Mouse (Mus musculus) intestine, postnatal 0 days (tissue): ENCODE data around the gene Esrrg. TPM values are rescaled to one million over a fixed set of nuclear protein-coding genes. Genes with fewer than 3 reads are reported as not detected.

Experiments
- ATAC-seq: fragments of 200-750 bp; cut with Nextera tagmentation; 2 replicates; pipeline ENCODE4 v1.8.0; 2017; ENCODE audit warnings: mild to moderate bottlenecking, moderate TSS enrichment, moderate library complexity
- H3K27ac ChIP-seq: fragments of 300-500 bp; sonication (generic); 2 replicates; pipeline ENCODE4 v1.5.1; 2014; ENCODE audit warnings: mild to moderate bottlenecking, low read depth, low read length, moderate library complexity
- H3K27me3 ChIP-seq: fragments of 300-500 bp; sonication (generic); replicated peaks from 2 replicates; pipeline ENCODE4 v1.6.1; 2014; ENCODE audit warnings: low read length, mixed read lengths; ENCODE audit not compliant: control insufficient read depth, insufficient read depth
- H3K36me3 ChIP-seq: fragments of 300-500 bp; sonication (generic); 2 replicates; pipeline ENCODE4 v1.6.1; 2014; ENCODE audit warnings: mild to moderate bottlenecking, moderate library complexity; ENCODE audit not compliant: control insufficient read depth, insufficient read depth
- H3K4me1 ChIP-seq: fragments of 300-500 bp; sonication (generic); replicated peaks from 2 replicates; pipeline ENCODE4 v1.6.1; 2014; ENCODE audit warnings: antibody characterized with exemption, low read length, mixed read lengths; ENCODE audit not compliant: control insufficient read depth, insufficient read depth
- H3K4me2 ChIP-seq: fragments of 300-500 bp; sonication (generic); replicated peaks from 2 replicates; pipeline ENCODE4 v1.6.1; 2014; ENCODE audit warnings: low read depth, mild to moderate bottlenecking, moderate library complexity
- H3K4me3 ChIP-seq: fragments of 300-500 bp; sonication (generic); 2 replicates; pipeline ENCODE4 v1.5.1; 2014; ENCODE audit warnings: low read depth, low read length
- H3K9ac ChIP-seq: fragments of 300-500 bp; sonication (generic); 2 replicates; pipeline ENCODE4 v1.6.1; 2014; ENCODE audit warnings: mild to moderate bottlenecking, low read depth, low read length
- H3K9me3 ChIP-seq: fragments of 300-500 bp; sonication (generic); 2 replicates; pipeline ENCODE4 v1.6.1; 2016; ENCODE audit warnings: mixed run types; ENCODE audit not compliant: control insufficient read depth
- CTCF ChIP-seq: sonication (generic); IDR thresholded peaks from 2 replicates; pipeline ENCODE4 v1.5.1; 2016; ENCODE audit warnings: low read depth, mild to moderate bottlenecking, control low read depth, antibody characterized with exemption, moderate library complexity
- WGBS: fragments of 180-500 bp; shearing (Covaris S2); extraction: QIAGEN DNeasy Blood & Tissue Kit; methylation state at CpG from one replicate; pipeline ENCODE4 v1.1.7; 2014; 5-methylcytosine and 5-hydroxymethylcytosine counted together
- polyA plus RNA-seq: library from polyadenylated mRNA; unstranded; fragments of >200 nt; fragmentation: Nextera tagmentation; extraction: Ambion mirVana; gene quantifications from 2 replicates; pipeline ENCODE4 v1.2.1, GENCODE M21; 2015

The Esrrg gene
- polyA plus RNA-seq, 1 experiment from 2014 or later: 1.2 TPM

- Histone ChIP-seq H3K4me3 (no peak overlapping the region), H3K9ac (no peak overlapping the region), H3K27me3 (peaks cover 57% of the 10 kb centered on the region), H3K9me3 (no peaks in the 10 kb centered on the region), H3K4me1 (no peaks in the 10 kb centered on the region), H3K4me2 (no peak overlapping the region; the same call in 1 of the 2 replicates), H3K36me3 (no peaks in the 10 kb centered on the region), H3K27ac (no peak overlapping the region)
- ATAC-seq: no peak
- no peak for TF ChIP-seq CTCF
- 54% methylated on average over 9 of the region's 9 CpGs for WGBS
Observed at GRCm38 (mm10) chr1:187610336-187610948, 1.9 kb downstream of the Esrrg start.

- Histone ChIP-seq H3K4me1 (no peaks in the 10 kb centered on the region), H3K27me3 (peaks cover 42% of the 10 kb centered on the region), H3K9ac (no peak overlapping the region), H3K4me3 (no peak overlapping the region), H3K4me2 (no peak overlapping the region), H3K9me3 (no peaks in the 10 kb centered on the region), H3K27ac (no peak overlapping the region), H3K36me3 (no peaks in the 10 kb centered on the region)
- TF ChIP-seq CTCF: no peak
- 41% methylated on average over 5 of the region's 5 CpGs for WGBS
- no peak for ATAC-seq
Observed at GRCm38 (mm10) chr1:187611925-187612324, 3.3 kb downstream of the Esrrg start.

GRCm38 (mm10) chr1:187613277-187613676 is 4.7 kb downstream of the Esrrg start:
- peaks cover 29% of the 10 kb centered on the region for H3K27me3 ChIP-seq
- H3K36me3 ChIP-seq: no peaks in the 10 kb centered on the region
- no peak for TF ChIP-seq CTCF
- H3K4me3 ChIP-seq: no peak overlapping the region
- H3K27ac ChIP-seq: no peak overlapping the region
- 64% methylated on average over 3 of the region's 3 CpGs for WGBS
- no peak for ATAC-seq
- H3K9me3 ChIP-seq: no peaks in the 10 kb centered on the region
- H3K4me1 ChIP-seq: no peaks in the 10 kb centered on the region
- H3K9ac ChIP-seq: no peak overlapping the region
- no peak overlapping the region for H3K4me2 ChIP-seq

GRCm38 (mm10) chr1:187623981-187624380 is 15.4 kb downstream of the Esrrg start:
- no peak for ATAC-seq
- Histone ChIP-seq H3K9me3 (no peaks in the 10 kb centered on the region), H3K4me3 (no peak overlapping the region), H3K36me3 (no peaks in the 10 kb centered on the region), H3K9ac (no peak overlapping the region), H3K4me1 (no peaks in the 10 kb centered on the region), H3K27ac (no peak overlapping the region), H3K4me2 (no peak overlapping the region), H3K27me3 (no peaks in the 10 kb centered on the region)
- no peak for TF ChIP-seq CTCF
- WGBS: 33% methylated on average over 3 of the region's 3 CpGs

- TF ChIP-seq CTCF: no peak
- Histone ChIP-seq H3K4me2 (no peak overlapping the region), H3K4me3 (no peak overlapping the region), H3K27me3 (no peaks in the 10 kb centered on the region), H3K36me3 (no peaks in the 10 kb centered on the region), H3K9ac (no peak overlapping the region), H3K27ac (no peak overlapping the region), H3K4me1 (no peaks in the 10 kb centered on the region), H3K9me3 (no peaks in the 10 kb centered on the region)
- 83% methylated on average over 8 of the region's 8 CpGs for WGBS
- no peak for ATAC-seq
Observed at GRCm38 (mm10) chr1:187630361-187630760, 21.8 kb downstream of the Esrrg start.

GRCm38 (mm10) chr1:187631486-187631885 is 22.9 kb downstream of the Esrrg start:
- no peak for TF ChIP-seq CTCF
- WGBS: 91% methylated on average over 8 of the region's 8 CpGs
- Histone ChIP-seq H3K9ac (no peak overlapping the region), H3K36me3 (no peaks in the 10 kb centered on the region), H3K4me1 (no peaks in the 10 kb centered on the region), H3K27me3 (no peaks in the 10 kb centered on the region), H3K9me3 (no peaks in the 10 kb centered on the region), H3K4me2 (no peak overlapping the region), H3K4me3 (no peak overlapping the region), H3K27ac (no peak overlapping the region)
- no peak for ATAC-seq

GRCm38 (mm10) chr1:187645258-187645657 is 36.7 kb downstream of the Esrrg start:
- Histone ChIP-seq H3K9ac (no peak overlapping the region), H3K9me3 (no peaks in the 10 kb centered on the region), H3K27ac (no peak overlapping the region), H3K4me1 (no peaks in the 10 kb centered on the region), H3K27me3 (no peaks in the 10 kb centered on the region), H3K36me3 (no peaks in the 10 kb centered on the region), H3K4me3 (no peak overlapping the region), H3K4me2 (no peak overlapping the region)
- ATAC-seq: no peak
- WGBS: 88% methylated on average over 8 of the region's 8 CpGs
- TF ChIP-seq CTCF: no peak
